Mouse (Mus musculus): ENCODE measurements at regions not wholly inside any gene's neighbourhood (a gene's known extent, or its start where the extent isn't known, plus 50 kb on each side); places are given as distances from the start of the nearest gene placed in this dataset.

GRCm38 (mm10) chr13:52061454-52061853 lies 215.0 kb downstream of the Gadd45g start:
- Histone ChIP-seq H3K9me3 (ENCODE audit: control insufficient read depth, low read length) (no peaks in the 10 kb centered on the region), H3K27me3 (ENCODE audit: control insufficient read depth, insufficient read depth, low read length) (no peaks in the 10 kb centered on the region), H3K27ac (replicated peaks; ENCODE audit: low read depth, low read length) (no peak overlapping the region), H3K4me1 (ENCODE audit: control insufficient read depth, insufficient read depth, low read length) (no peaks in the 10 kb centered on the region), H3K36me3 (ENCODE audit: control insufficient read depth, insufficient read depth, low read length) (no peaks in the 10 kb centered on the region), H3K4me3 (replicated peaks; ENCODE audit: low read depth, low read length) (no peak overlapping the region), H3K4me2 (ENCODE audit: low read length) (no peak overlapping the region), H3K9ac (replicated peaks; ENCODE audit: low read length) (no peak overlapping the region)
- ATAC-seq (ENCODE audit: low FRiP score, low TSS enrichment) (no peak), DNase-seq (no peak)

- no peak overlapping the region for H3K4me2 ChIP-seq (ENCODE audit: low read length)
- no peak overlapping the region for H3K4me3 ChIP-seq (replicated peaks; ENCODE audit: low read depth, low read length)
- ATAC-seq (ENCODE audit: low FRiP score, low TSS enrichment) (no peak), DNase-seq (no peak)
- no peak overlapping the region for H3K27ac ChIP-seq (replicated peaks; ENCODE audit: low read depth, low read length)
- no peaks in the 10 kb centered on the region for H3K27me3 ChIP-seq (ENCODE audit: control insufficient read depth, insufficient read depth, low read length)
- 93% methylated on average over 4 of the region's 4 CpGs for WGBS
- no peaks in the 10 kb centered on the region for H3K4me1 ChIP-seq (ENCODE audit: control insufficient read depth, insufficient read depth, low read length)
- no peaks in the 10 kb centered on the region for H3K36me3 ChIP-seq (ENCODE audit: control insufficient read depth, insufficient read depth, low read length)
- H3K9me3 ChIP-seq (ENCODE audit: control insufficient read depth, low read length), result no peaks in the 10 kb centered on the region
- no peak overlapping the region for H3K9ac ChIP-seq (replicated peaks; ENCODE audit: low read length)
These were observed 215.4 kb downstream of the Gadd45g start for GRCm38 (mm10) chr13:52061881-52062280.

- Histone ChIP-seq H3K4me1 (ENCODE audit: control insufficient read depth, insufficient read depth, low read length) (no peaks in the 10 kb centered on the region), H3K9ac (replicated peaks; ENCODE audit: low read length) (no peak overlapping the region), H3K4me3 (replicated peaks; ENCODE audit: low read depth, low read length) (no peak overlapping the region), H3K4me2 (ENCODE audit: low read length) (no peak overlapping the region), H3K36me3 (ENCODE audit: control insufficient read depth, insufficient read depth, low read length) (no peaks in the 10 kb centered on the region), H3K27ac (replicated peaks; ENCODE audit: low read depth, low read length) (no peak overlapping the region), H3K9me3 (ENCODE audit: control insufficient read depth, low read length) (no peaks in the 10 kb centered on the region), H3K27me3 (ENCODE audit: control insufficient read depth, insufficient read depth, low read length) (no peaks in the 10 kb centered on the region)
- no peak for ATAC-seq (ENCODE audit: low FRiP score, low TSS enrichment)
- 91% methylated on average over 1 of the region's 1 CpGs for WGBS
- DNase-seq, result no peak
These were observed 216.1 kb downstream of the Gadd45g start for GRCm38 (mm10) chr13:52062576-52062975.

- no peak for DNase-seq
- H3K4me2 ChIP-seq (ENCODE audit: low read length), result no peak overlapping the region
- no peaks in the 10 kb centered on the region for H3K4me1 ChIP-seq (ENCODE audit: control insufficient read depth, insufficient read depth, low read length)
- no peak overlapping the region for H3K27ac ChIP-seq (replicated peaks; ENCODE audit: low read depth, low read length)
- WGBS, result 89% methylated on average over 5 of the region's 5 CpGs
- no peak for ATAC-seq (ENCODE audit: low FRiP score, low TSS enrichment)
- no peaks in the 10 kb centered on the region for H3K9me3 ChIP-seq (ENCODE audit: control insufficient read depth, low read length)
- H3K36me3 ChIP-seq (ENCODE audit: control insufficient read depth, insufficient read depth, low read length), result no peaks in the 10 kb centered on the region
- no peak overlapping the region for H3K4me3 ChIP-seq (replicated peaks; ENCODE audit: low read depth, low read length)
- no peaks in the 10 kb centered on the region for H3K27me3 ChIP-seq (ENCODE audit: control insufficient read depth, insufficient read depth, low read length)
- no peak overlapping the region for H3K9ac ChIP-seq (replicated peaks; ENCODE audit: low read length)
These were observed 218.8 kb downstream of the Gadd45g start for GRCm38 (mm10) chr13:52065274-52065673.

GRCm38 (mm10) chr13:52065720-52066119 lies 219.2 kb downstream of the Gadd45g start:
- Histone ChIP-seq H3K27me3 (ENCODE audit: control insufficient read depth, insufficient read depth, low read length) (no peaks in the 10 kb centered on the region), H3K9ac (replicated peaks; ENCODE audit: low read length) (no peak overlapping the region), H3K4me3 (replicated peaks; ENCODE audit: low read depth, low read length) (no peak overlapping the region), H3K4me2 (ENCODE audit: low read length) (no peak overlapping the region), H3K27ac (replicated peaks; ENCODE audit: low read depth, low read length) (no peak overlapping the region), H3K4me1 (ENCODE audit: control insufficient read depth, insufficient read depth, low read length) (no peaks in the 10 kb centered on the region), H3K36me3 (ENCODE audit: control insufficient read depth, insufficient read depth, low read length) (no peaks in the 10 kb centered on the region), H3K9me3 (ENCODE audit: control insufficient read depth, low read length) (no peaks in the 10 kb centered on the region)
- DNase-seq (no peak), ATAC-seq (ENCODE audit: low FRiP score, low TSS enrichment) (no peak)
- WGBS, result 90% methylated on average over 6 of the region's 6 CpGs

GRCm38 (mm10) chr13:52067048-52067447 lies 220.6 kb downstream of the Gadd45g start:
- DNase-seq (no peak), ATAC-seq (ENCODE audit: low FRiP score, low TSS enrichment) (no peak)
- Histone ChIP-seq H3K4me3 (replicated peaks; ENCODE audit: low read depth, low read length) (no peak overlapping the region), H3K4me2 (ENCODE audit: low read length) (no peak overlapping the region), H3K4me1 (ENCODE audit: control insufficient read depth, insufficient read depth, low read length) (no peaks in the 10 kb centered on the region), H3K9me3 (ENCODE audit: control insufficient read depth, low read length) (no peaks in the 10 kb centered on the region), H3K9ac (replicated peaks; ENCODE audit: low read length) (no peak overlapping the region), H3K27ac (replicated peaks; ENCODE audit: low read depth, low read length) (no peak overlapping the region), H3K27me3 (ENCODE audit: control insufficient read depth, insufficient read depth, low read length) (no peaks in the 10 kb centered on the region), H3K36me3 (ENCODE audit: control insufficient read depth, insufficient read depth, low read length) (no peaks in the 10 kb centered on the region)
- WGBS, result 73% methylated on average over 4 of the region's 4 CpGs

GRCm38 (mm10) chr13:52068886-52069439 lies 222.5 kb downstream of the Gadd45g start:
- H3K27ac ChIP-seq (replicated peaks; ENCODE audit: low read depth, low read length), result no peak overlapping the region
- no peak overlapping the region for H3K4me2 ChIP-seq (ENCODE audit: low read length)
- DNase-seq (no peak), ATAC-seq (ENCODE audit: low FRiP score, low TSS enrichment) (no peak)
- no peak overlapping the region for H3K9ac ChIP-seq (replicated peaks; ENCODE audit: low read length)
- no peaks in the 10 kb centered on the region for H3K4me1 ChIP-seq (ENCODE audit: control insufficient read depth, insufficient read depth, low read length)
- no peaks in the 10 kb centered on the region for H3K9me3 ChIP-seq (ENCODE audit: control insufficient read depth, low read length)
- no peak overlapping the region for H3K4me3 ChIP-seq (replicated peaks; ENCODE audit: low read depth, low read length)
- no peaks in the 10 kb centered on the region for H3K36me3 ChIP-seq (ENCODE audit: control insufficient read depth, insufficient read depth, low read length)
- no peaks in the 10 kb centered on the region for H3K27me3 ChIP-seq (ENCODE audit: control insufficient read depth, insufficient read depth, low read length)
- WGBS, result 87% methylated on average over 6 of the region's 6 CpGs

- no peak overlapping the region for H3K4me3 ChIP-seq (replicated peaks; ENCODE audit: low read depth, low read length)
- no peak overlapping the region for H3K9ac ChIP-seq (replicated peaks; ENCODE audit: low read length)
- no peaks in the 10 kb centered on the region for H3K27me3 ChIP-seq (ENCODE audit: control insufficient read depth, insufficient read depth, low read length)
- H3K4me2 ChIP-seq (ENCODE audit: low read length), result no peak overlapping the region
- H3K4me1 ChIP-seq (ENCODE audit: control insufficient read depth, insufficient read depth, low read length), result no peaks in the 10 kb centered on the region
- DNase-seq (no peak), ATAC-seq (ENCODE audit: low FRiP score, low TSS enrichment) (no peak)
- H3K27ac ChIP-seq (replicated peaks; ENCODE audit: low read depth, low read length), result no peak overlapping the region
- 72% methylated on average over 3 of the region's 3 CpGs for WGBS
- H3K36me3 ChIP-seq (ENCODE audit: control insufficient read depth, insufficient read depth, low read length), result no peaks in the 10 kb centered on the region
- H3K9me3 ChIP-seq (ENCODE audit: control insufficient read depth, low read length), result no peaks in the 10 kb centered on the region
These were observed 223.2 kb downstream of the Gadd45g start for GRCm38 (mm10) chr13:52069714-52070113.

GRCm38 (mm10) chr13:52070731-52071663 lies 224.5 kb downstream of the Gadd45g start:
- no peak overlapping the region for H3K27ac ChIP-seq (replicated peaks; ENCODE audit: low read depth, low read length)
- H3K4me2 ChIP-seq (ENCODE audit: low read length), result no peak overlapping the region
- H3K27me3 ChIP-seq (ENCODE audit: control insufficient read depth, insufficient read depth, low read length), result no peaks in the 10 kb centered on the region
- no peaks in the 10 kb centered on the region for H3K4me1 ChIP-seq (ENCODE audit: control insufficient read depth, insufficient read depth, low read length)
- H3K4me3 ChIP-seq (replicated peaks; ENCODE audit: low read depth, low read length), result no peak overlapping the region
- H3K9me3 ChIP-seq (ENCODE audit: control insufficient read depth, low read length), result no peaks in the 10 kb centered on the region
- no peaks in the 10 kb centered on the region for H3K36me3 ChIP-seq (ENCODE audit: control insufficient read depth, insufficient read depth, low read length)
- WGBS, result 90% methylated on average over 19 of the region's 19 CpGs
- ATAC-seq (ENCODE audit: low FRiP score, low TSS enrichment), result no peak
- DNase-seq, result no peak
- H3K9ac ChIP-seq (replicated peaks; ENCODE audit: low read length), result no peak overlapping the region
